Mouse (Mus musculus) liver, adult (tissue): Measurements from ENCODE around the gene Gm4881.

ENCODE experiments used
- GATA4 ChIP-seq: IDR thresholded peaks from 2 replicates; pipeline ENCODE4 v1.6.1; 2014; ENCODE audit warnings: mild to moderate bottlenecking, low read length; ENCODE audit not compliant: insufficient replicate concordance

Gm4881 gene

DNA sequence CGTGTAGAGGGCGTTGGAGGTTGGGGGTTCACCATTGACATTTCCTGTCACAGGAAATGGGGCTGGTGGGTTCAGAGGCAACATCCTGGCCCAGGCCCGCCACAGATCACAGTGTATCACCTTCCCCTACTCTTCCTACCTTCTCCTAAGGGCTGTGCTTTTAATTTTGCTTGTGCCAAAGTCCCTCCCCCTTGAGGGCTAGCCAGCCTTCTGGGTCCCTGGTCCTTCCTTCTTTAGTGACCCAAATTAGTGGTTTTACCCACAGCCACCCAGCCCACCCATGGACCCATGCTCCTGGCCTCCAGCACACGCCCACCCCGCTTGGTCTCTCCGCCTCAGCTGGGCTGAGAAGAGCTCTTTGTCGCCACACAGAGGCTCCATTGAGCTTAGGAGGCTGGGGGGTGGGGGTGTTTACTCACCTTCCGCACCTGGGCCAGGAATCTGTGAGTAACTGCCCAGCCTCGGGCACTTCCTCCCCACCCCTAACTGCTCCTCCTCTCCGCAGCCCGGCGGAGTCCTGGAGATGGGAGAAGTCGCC is 37.0 kb downstream of the Gm4881 start:
- no peak for TF ChIP-seq GATA4

DNA sequence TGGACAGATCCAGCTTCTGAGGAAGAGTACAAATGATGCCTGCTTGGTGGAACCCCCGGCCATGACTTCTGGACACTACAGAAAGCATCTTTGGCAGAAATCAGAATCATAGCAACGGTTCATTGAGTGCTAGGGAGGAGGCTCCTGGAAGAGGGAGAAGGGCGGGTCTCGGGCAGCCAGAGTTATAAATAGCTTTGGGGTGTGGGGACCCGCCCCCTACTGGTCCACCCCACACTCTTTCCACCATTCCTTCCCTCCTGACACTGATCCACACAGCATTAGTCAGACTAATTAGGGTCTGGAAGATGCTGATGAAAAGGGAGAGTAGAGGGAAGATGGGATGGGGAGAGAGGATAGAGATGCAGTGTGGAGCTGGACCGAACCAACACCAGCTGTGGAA is 37.7 kb downstream of the Gm4881 start:
- TF ChIP-seq GATA4 = no peak

DNA sequence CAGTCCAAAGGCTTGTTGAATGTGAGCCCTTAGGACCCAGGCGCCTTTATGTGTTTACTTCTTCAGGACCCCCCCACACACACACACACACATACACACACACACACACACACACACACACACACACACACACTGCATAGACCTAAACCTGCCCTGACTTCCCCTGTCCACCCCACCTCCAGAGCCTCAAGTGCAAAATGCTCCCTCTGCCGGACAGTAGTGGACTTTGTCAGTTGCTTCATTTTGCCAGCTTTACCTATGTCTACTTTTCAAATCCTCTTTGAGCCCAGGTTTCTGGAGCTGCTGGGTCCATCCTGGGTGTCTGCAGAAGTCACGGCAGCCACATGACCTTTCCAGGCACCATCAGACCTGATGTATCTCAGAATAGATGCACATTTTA is 39.4 kb downstream of the Gm4881 start:
- TF ChIP-seq GATA4 = no peak

- peak; percentile 93; the same call in 1 of the 2 replicates for TF ChIP-seq GATA4
These were observed 40.2 kb downstream of the Gm4881 start for GRCm38 (mm10) chr7:24904070-24904483.

DNA sequence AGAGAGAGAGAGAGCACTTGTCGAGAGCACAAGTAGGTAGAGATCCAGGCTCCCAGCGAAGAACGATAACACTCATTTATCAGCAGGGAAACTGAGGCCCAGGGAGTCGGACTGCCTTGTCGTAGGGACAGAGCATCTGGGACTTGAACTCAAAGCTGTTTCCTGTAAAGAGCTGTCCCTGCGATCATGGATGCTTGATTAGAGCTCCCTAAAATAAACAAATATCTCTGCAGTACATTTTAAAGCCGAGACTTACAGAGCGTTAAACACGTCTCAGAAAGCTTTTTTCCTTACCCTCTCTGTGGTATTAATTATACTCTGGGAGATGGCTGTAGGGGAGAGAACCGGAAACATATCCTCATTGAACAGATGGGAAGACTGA is 40.9 kb downstream of the Gm4881 start:
- TF ChIP-seq GATA4 = no peak

GRCm38 (mm10) chr7:24902630-24903443 is 41.5 kb downstream of the Gm4881 start, which contains the start of gene Arhgef1:
Arhgef1 (plus strand) TSS chr7:24902912.
- no peak for TF ChIP-seq GATA4

- TF ChIP-seq GATA4 = no peak
These were observed 42.0 kb downstream of the Gm4881 start for GRCm38 (mm10) chr7:24902264-24902629.

GRCm38 (mm10) chr7:24901842-24902241 is 42.5 kb downstream of the Gm4881 start:
- TF ChIP-seq GATA4 = no peak

DNA sequence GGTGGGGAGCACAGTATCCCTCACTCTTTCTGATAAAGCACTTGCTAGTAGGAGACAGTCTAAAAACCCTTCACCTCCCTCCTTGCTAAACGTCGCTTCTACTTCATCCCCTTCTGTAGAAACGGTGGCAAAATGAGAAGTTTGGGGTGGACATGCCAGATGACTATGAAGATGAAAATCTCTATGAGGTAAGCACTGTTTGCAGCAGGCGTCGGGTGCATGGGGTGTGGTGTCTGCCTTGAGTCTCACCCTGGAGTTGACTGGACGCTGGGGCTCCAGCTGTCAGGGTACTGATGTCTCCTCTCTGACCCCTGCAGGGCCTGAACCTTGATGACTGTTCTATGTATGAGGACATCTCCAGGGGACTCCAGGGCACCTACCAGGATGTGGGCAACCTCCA is 43.2 kb downstream of the Gm4881 start:
- TF ChIP-seq GATA4 = no peak

DNA sequence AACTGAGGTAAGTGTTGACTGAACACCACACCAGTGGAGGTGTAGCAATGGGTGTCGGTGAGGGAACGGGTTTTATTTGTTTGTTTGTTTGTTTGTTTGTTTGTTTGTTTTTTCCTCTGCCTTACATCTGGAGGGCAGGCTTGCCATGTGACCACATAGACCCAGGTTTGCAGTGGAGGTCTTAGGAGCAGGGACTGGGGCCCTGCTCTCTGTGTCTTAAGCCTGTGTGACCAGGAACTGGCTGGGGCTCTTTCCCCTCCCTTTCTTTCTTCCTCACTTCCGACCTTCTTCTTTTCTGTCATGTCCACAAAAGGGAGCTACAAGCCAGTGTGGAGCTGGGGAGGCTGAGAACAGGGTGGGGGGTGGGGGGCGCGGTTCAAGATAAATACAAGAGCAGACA is 46.3 kb downstream of the Gm4881 start:
- no peak for TF ChIP-seq GATA4

- TF ChIP-seq GATA4 = no peak
These were observed 47.1 kb downstream of the Gm4881 start, which contains the start of gene Cd79a for GRCm38 (mm10) chr7:24897224-24897623. Cd79a (plus strand) TSS chr7:24897381.

DNA sequence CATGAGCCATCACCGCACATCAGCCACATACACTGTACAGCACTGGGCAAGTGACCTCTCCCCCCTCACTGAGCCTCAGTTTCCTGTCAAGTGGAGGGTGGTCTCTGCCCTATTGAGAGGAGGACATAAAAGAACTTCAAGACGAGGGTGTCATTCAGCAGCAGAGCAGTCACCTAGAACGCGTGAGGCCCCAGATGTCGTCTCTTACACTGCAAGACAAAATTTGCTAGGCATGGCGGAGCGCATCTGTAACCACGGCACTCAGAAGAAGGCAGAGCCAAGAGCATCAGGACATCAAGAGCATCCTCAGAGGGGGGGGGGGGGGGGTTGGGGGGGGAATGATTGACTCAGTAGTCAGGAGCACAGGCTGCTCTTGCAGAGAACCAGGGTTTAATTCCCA is 48.0 kb downstream of the Gm4881 start:
- TF ChIP-seq GATA4 = no peak

- TF ChIP-seq GATA4 = no peak
These were observed 52.1 kb downstream of the Gm4881 start for GRCm38 (mm10) chr7:24892125-24892583.

- TF ChIP-seq GATA4 = no peak
These were observed 52.8 kb downstream of the Gm4881 start for GRCm38 (mm10) chr7:24891241-24892124.

DNA sequence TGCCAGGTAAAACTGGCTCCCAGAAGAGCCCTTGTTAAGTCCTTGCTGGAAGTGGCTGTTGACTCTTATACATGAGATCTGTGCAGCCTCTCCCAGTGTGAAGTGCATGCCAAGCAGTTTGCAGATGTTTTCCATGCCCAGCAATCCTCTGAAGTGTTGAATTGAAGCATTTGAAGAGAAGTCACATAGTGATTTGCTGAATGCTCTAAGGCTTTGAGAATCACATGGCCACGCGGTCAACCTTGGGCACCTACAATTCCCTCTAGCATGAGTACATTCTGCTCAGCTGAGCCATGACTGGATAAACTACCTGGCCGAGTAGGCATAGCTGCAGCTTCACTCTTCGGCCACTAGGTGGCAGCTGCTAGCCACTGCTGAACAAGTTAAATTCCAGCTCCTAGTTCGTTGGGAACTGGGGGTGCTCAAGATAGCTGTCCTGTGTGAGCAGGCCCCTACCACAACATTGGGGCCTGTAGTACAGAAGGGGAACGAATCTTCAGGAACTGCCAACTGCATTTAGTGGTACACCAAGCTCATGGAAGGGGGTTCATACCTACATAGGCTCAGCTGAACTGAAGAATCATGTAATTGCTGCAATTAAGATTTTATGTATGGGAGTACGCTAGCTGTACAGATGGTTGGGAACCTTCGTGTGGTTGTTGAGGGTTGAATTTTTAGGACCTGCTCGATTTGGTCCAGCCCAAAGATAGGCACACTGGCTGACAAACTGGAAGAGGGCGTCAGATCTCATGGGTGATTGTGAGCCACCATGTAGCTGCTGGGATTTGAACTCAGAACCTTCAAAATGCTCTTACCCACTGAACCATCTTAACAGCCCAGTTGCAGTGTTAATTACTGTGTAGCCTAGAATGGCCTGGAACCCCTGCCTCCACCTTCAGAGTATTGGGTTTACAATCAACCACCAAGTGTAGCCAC is 53.7 kb downstream of the Gm4881 start:
- no peak for TF ChIP-seq GATA4
